Comparison of ENCODE assay signal across 7 mouse cellular contexts in the genomic region with DNA sequence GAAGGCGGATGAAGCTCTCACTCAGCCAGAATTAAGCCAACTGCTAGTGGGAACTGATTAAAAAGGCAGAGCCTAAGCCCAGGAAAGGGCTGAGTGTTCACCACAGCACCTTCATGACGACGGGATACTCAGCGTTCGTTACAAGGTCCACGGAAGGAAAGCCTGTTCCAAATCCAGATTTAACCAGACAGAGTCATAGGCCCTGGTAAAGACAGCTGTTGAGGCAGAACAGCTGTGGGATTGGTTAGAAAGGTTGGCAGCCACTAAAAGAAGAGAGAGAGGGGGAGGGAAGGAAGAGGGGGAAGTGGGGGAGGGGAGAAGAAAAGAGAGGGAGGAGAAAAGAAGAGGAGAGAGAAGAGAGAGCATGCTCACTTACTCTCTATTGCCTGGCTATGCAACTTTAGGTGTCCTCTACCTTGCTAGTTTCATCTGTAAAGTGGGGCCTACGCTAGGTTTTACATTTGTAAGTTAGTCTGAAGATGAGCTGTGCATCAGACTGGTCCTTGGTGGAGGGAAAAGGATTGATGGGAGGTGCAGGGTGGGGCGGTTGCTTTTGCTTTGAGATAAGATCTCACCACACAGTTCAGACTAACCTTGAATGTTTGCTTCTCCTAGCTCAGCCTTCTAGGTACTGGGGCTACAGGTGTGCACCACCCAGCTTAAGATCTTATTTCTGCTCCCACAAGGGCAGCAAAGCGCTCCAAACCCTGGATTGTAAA. TPM values are rescaled to one million over a fixed set of nuclear protein-coding genes. Genes with fewer than 3 reads are reported as not detected.
A peak's percentile ranks its signal among the peaks of the same experiment; 100 is the strongest.
DNase-seq lines count a peak whose midpoint lies in the region; ATAC-seq and TF ChIP-seq lines count a peak whose summit lies in the region.

No protein-coding gene starts in this region.

- H3K27ac ChIP-seq in layer of hippocampus, adult 2 months: peak overlapping the region; percentile 73
- peak overlapping the region; percentile 66 for H3K27ac ChIP-seq in kidney, embryonic 15.5 days

- no peak overlapping the region for H3K4me2 ChIP-seq in kidney, embryonic 15.5 days

- TF ChIP-seq POLR2A in brain, embryonic 14.5 days (IDR thresholded peaks at IDR 0.05; ENCODE audit: borderline replicate concordance, extremely low read depth, insufficient read depth, insufficient read length, poor library complexity, severe bottlenecking): no peak

- no peaks in the 10 kb centered on the region for H3K9me3 ChIP-seq in kidney, embryonic 15.5 days (replicated peaks)

- no peak for TF ChIP-seq CTCF in layer of hippocampus, adult 2 months (conservative IDR thresholded peaks at IDR 0.05)
- no peak for TF ChIP-seq CTCF in brain, embryonic 14.5 days (IDR thresholded peaks at IDR 0.05; ENCODE audit: borderline replicate concordance, extremely low read depth, insufficient read depth, insufficient read length)

- H3K27me3 ChIP-seq in kidney, embryonic 15.5 days: no peaks in the 10 kb centered on the region; the same call in none of the 2 replicates

- DNase-seq in layer of hippocampus, adult 2 months (ENCODE audit: low spot score in 2 of 2): no peak
- DNase-seq in layer of hippocampus, adult 9-10 months (ENCODE audit: low spot score): no peak
- peak; percentile 38 for DNase-seq in brain, embryonic 14.5 days (ENCODE audit: low read depth)
- peak; percentile 75 for DNase-seq in thymus, postnatal 0 days (ENCODE audit: low spot score)
- DNase-seq in layer of hippocampus, postnatal 25 days (ENCODE audit: extremely low spot score in 1 of 2, low spot score in 1 of 2): no peak
- DNase-seq in adrenal gland, adult 18-20 months (ENCODE audit: low spot score in 2 of 2): no peak

- H3K4me3 ChIP-seq in layer of hippocampus, adult 2 months: no peak overlapping the region
- no peak overlapping the region for H3K4me3 ChIP-seq in kidney, embryonic 15.5 days (replicated peaks)

- H3K36me3 ChIP-seq in kidney, embryonic 15.5 days: no peaks in the 10 kb centered on the region

- H3K9ac ChIP-seq in kidney, embryonic 15.5 days: no peak overlapping the region

- WGBS in kidney, embryonic 15.5 days: 61% methylated on average over 9 of the region's 9 CpGs

- peaks cover 78% of the 10 kb centered on the region for H3K4me1 ChIP-seq in kidney, embryonic 15.5 days

- no peak for ATAC-seq in kidney, embryonic 15.5 days (replicated peaks; ENCODE audit: low FRiP score)

RNA-seq across cellular contexts. Expression of gene Pdlim4, which starts 5.9 kb away (rescaled TPM):
- 10 to 100 TPM; 13.4 to 14.3 TPM for total RNA-seq in layer of hippocampus, adult 2 months (2021)
- polyA plus RNA-seq in brain, embryonic 14.5 days (2012; rRNA removed): 26.0 and 38.9 TPM in 2 replicates
- polyA plus RNA-seq in kidney, embryonic 15.5 days (2015; fragmentation: Nextera tagmentation; extraction: Ambion mirVana): 47.1 and 53.2 TPM in 2 replicates
- polyA plus RNA-seq in thymus, postnatal 0 days (2015; fragmentation: Nextera tagmentation; extraction: Ambion mirVana): 23.6 and 25.2 TPM in 2 replicates
- 10 to 100 TPM; 15.7 TPM for total RNA-seq in layer of hippocampus, postnatal 25 days (2021)
- 1 to 10 TPM; 7.0 to 7.6 TPM for total RNA-seq in adrenal gland, adult 18-20 months (2021)

RNA-seq across cellular contexts. Expression of gene Slc22a4, which starts 35.0 kb away (rescaled TPM):
- 1 to 10 TPM; 5.9 to 6.9 TPM for total RNA-seq in layer of hippocampus, adult 2 months (2021)
- polyA plus RNA-seq in brain, embryonic 14.5 days (2012; rRNA removed): 1.8 and 2.2 TPM in 2 replicates
- 1.4 and 1.9 TPM in 2 replicates for polyA plus RNA-seq in kidney, embryonic 15.5 days (2015; fragmentation: Nextera tagmentation; extraction: Ambion mirVana)
- polyA plus RNA-seq in thymus, postnatal 0 days (2015; fragmentation: Nextera tagmentation; extraction: Ambion mirVana): 0.46 and 0.54 TPM in 2 replicates
- total RNA-seq in layer of hippocampus, postnatal 25 days (2021): 1 to 10 TPM; 4.8 to 7.2 TPM
- total RNA-seq in adrenal gland, adult 18-20 months (2021): 1 to 10 TPM; 7.4 to 7.8 TPM

RNA-seq across cellular contexts. Expression of gene P4ha2, which starts 37.0 kb away (rescaled TPM):
- 10 to 100 TPM; 18.6 to 28.7 TPM for total RNA-seq in layer of hippocampus, adult 2 months (2021)
- polyA plus RNA-seq in brain, embryonic 14.5 days (2012; rRNA removed): 14.0 and 15.0 TPM in 2 replicates
- polyA plus RNA-seq in kidney, embryonic 15.5 days (2015; fragmentation: Nextera tagmentation; extraction: Ambion mirVana): 36.6 and 44.5 TPM in 2 replicates
- polyA plus RNA-seq in thymus, postnatal 0 days (2015; fragmentation: Nextera tagmentation; extraction: Ambion mirVana): 5.1 TPM in 2 replicates
- 10 to 100 TPM; 15.2 to 22.4 TPM for total RNA-seq in layer of hippocampus, postnatal 25 days (2021)
- total RNA-seq in adrenal gland, adult 18-20 months (2021): 10 to 100 TPM; 40.8 to 64.8 TPM

Comparison
In these comparisons a context has a peak if more than half of its experiments do, and no peak if none do; other contexts are left out.
1. DNase-seq: peak in brain, embryonic 14.5 days (single experiment) and thymus, postnatal 0 days (single experiment); none in layer of hippocampus, adult 2 months (0 of 2), layer of hippocampus, adult 9-10 months (single experiment), layer of hippocampus, postnatal 25 days (0 of 2) and adrenal gland, adult 18-20 months (0 of 2).